Mouse (Mus musculus): ENCODE data around the gene Nsd1.

The Nsd1 gene

GRCm38 (mm10) chr13:55329109-55329682, 119.6 kb downstream of the Nsd1 start:
- DNase-seq (ENCODE audit: low spot score in 2 of 2) = peak; percentile 66 to 71

- peak; percentile 93 to 95 for DNase-seq (ENCODE audit: low spot score in 2 of 2)
These were observed 120.3 kb downstream of the Nsd1 start, which contains the start of gene Mxd3 for GRCm38 (mm10) chr13:55329683-55330566. TSS of gene Mxd3 (minus strand) at chr13:55329823.

- peak; percentile 24 to 25 for DNase-seq (ENCODE audit: low spot score in 2 of 2)
These were observed 121.2 kb downstream of the Nsd1 start for GRCm38 (mm10) chr13:55330567-55331400.

GRCm38 (mm10) chr13:55332331-55332730, 122.7 kb downstream of the Nsd1 start:
- no peak for DNase-seq (ENCODE audit: low spot score in 2 of 2)

GRCm38 (mm10) chr13:55335701-55336100, 126.1 kb downstream of the Nsd1 start:
- DNase-seq (ENCODE audit: low spot score in 2 of 2) = no peak

GRCm38 (mm10) chr13:55337341-55337975, 127.9 kb downstream of the Nsd1 start:
- DNase-seq (ENCODE audit: low spot score in 2 of 2) = no peak

- no peak for DNase-seq (ENCODE audit: low spot score in 2 of 2)
These were observed 128.8 kb downstream of the Nsd1 start for GRCm38 (mm10) chr13:55338131-55339054.

- DNase-seq (ENCODE audit: low spot score in 2 of 2) = no peak
These were observed 129.7 kb downstream of the Nsd1 start for GRCm38 (mm10) chr13:55339259-55339658.

GRCm38 (mm10) chr13:55342469-55342868, 132.9 kb downstream of the Nsd1 start:
- DNase-seq (ENCODE audit: low spot score in 2 of 2) = no peak

GRCm38 (mm10) chr13:55344286-55344685, 134.7 kb downstream of the Nsd1 start:
- no peak for DNase-seq (ENCODE audit: low spot score in 2 of 2)

- no peak for DNase-seq (ENCODE audit: low spot score in 2 of 2)
These were observed 137.2 kb downstream of the Nsd1 start for GRCm38 (mm10) chr13:55346745-55347144.

GRCm38 (mm10) chr13:55361145-55361544, 151.6 kb downstream of the Nsd1 start:
- no peak for DNase-seq (ENCODE audit: low spot score in 2 of 2)

GRCm38 (mm10) chr13:55361974-55362452, 152.4 kb downstream of the Nsd1 start:
- no peak for DNase-seq (ENCODE audit: low spot score in 2 of 2)

GRCm38 (mm10) chr13:55362453-55363060, 153.0 kb downstream of the Nsd1 start, which contains the start of gene Lman2:
TSS of gene Lman2 (minus strand) at chr13:55362783.
- peak; percentile 91 to 96 for DNase-seq (ENCODE audit: low spot score in 2 of 2)
